Mouse (Mus musculus) cortical plate, adult 2 months (tissue): ENCODE results near the gene Mycbp2. TPM values are rescaled to one million over a fixed set of nuclear protein-coding genes. Genes with fewer than 3 reads are reported as not detected.
A peak's percentile ranks its signal among the peaks of the same experiment; 100 is the strongest.

Experiments
- H3K27ac ChIP-seq: fragments of 200-500 bp; 2 replicates; pipeline ENCODE4 v1.5.1; 2012; ENCODE audit warnings: low read length, control low read depth, inconsistent platforms; ENCODE audit not compliant: insufficient read depth
- H3K4me1 ChIP-seq: fragments of 200-500 bp; 2 replicates; pipeline ENCODE4 v1.6.1; 2011; ENCODE audit warnings: low read length; ENCODE audit not compliant: control insufficient read depth, insufficient read depth
- H3K4me3 ChIP-seq: fragments of 200-500 bp; 2 replicates; pipeline ENCODE4 v1.5.1; 2011; ENCODE audit warnings: mild to moderate bottlenecking, low read length, control low read depth; ENCODE audit not compliant: insufficient read depth
- CTCF ChIP-seq: fragments of 200-500 bp; IDR thresholded peaks from 2 replicates; pipeline ENCODE4 v1.5.1; 2011; ENCODE audit warnings: mild to moderate bottlenecking, control low read depth, low read length; ENCODE audit not compliant: insufficient read depth; ENCODE audit errors: extremely low read depth
- POLR2A ChIP-seq: fragments of 200-500 bp; IDR thresholded peaks from 2 replicates; pipeline ENCODE4 v1.6.1; 2011; ENCODE audit warnings: mild to moderate bottlenecking, low read length, control low read depth; ENCODE audit not compliant: insufficient read depth; ENCODE audit errors: extremely low read depth
- polyA plus RNA-seq: library from polyadenylated mRNA; depleted of rRNA; stranded (reverse); fragments of >200 nt; gene quantifications from 2 replicates; pipeline ENCODE4 v1.2.3, GENCODE M21; 2012; rRNA removed

The Mycbp2 gene
- polyA plus RNA-seq, 1 experiment: 129 TPM

GRCm38 (mm10) chr14:103065294-103066167 lies 281.1 kb downstream of the Mycbp2 start:
- Histone ChIP-seq H3K27ac (no peak overlapping the region), H3K4me3 (no peak overlapping the region), H3K4me1 (peaks cover 2% of the 10 kb centered on the region; the same call in 1 of the 2 replicates)
- TF ChIP-seq CTCF (peak; percentile 80), POLR2A (no peak)

Other genes with a start within 250 kb of the Mycbp2 start
- gene Fbxl3, start 247.2 kb downstream of the Mycbp2 start, polyA plus RNA-seq: 116 TPM in 2 replicates
- gene Scel, start 166.5 kb upstream of the Mycbp2 start, polyA plus RNA-seq: 1.8 and 2.0 TPM in 2 replicates